Mouse (Mus musculus) thymus, adult 2 months (tissue): ENCODE measurements around the gene Cntn2.

Experiments used
- CTCF ChIP-seq: fragments of 200-500 bp; IDR thresholded peaks from 2 replicates; pipeline ENCODE4 v1.5.1; 2012; ENCODE audit warnings: mild to moderate bottlenecking, control low read depth, low read length, moderate library complexity, borderline replicate concordance; ENCODE audit not compliant: control insufficient read depth, poor library complexity, insufficient read depth; ENCODE audit errors: extremely low read depth
- POLR2A ChIP-seq: fragments of 200-500 bp; IDR thresholded peaks from 2 replicates; pipeline ENCODE4 v1.6.1; 2012; ENCODE audit warnings: mild to moderate bottlenecking, low read length, control low read depth, moderate library complexity; ENCODE audit not compliant: control insufficient read depth, poor library complexity, insufficient read depth; ENCODE audit errors: extremely low read depth

DNA sequence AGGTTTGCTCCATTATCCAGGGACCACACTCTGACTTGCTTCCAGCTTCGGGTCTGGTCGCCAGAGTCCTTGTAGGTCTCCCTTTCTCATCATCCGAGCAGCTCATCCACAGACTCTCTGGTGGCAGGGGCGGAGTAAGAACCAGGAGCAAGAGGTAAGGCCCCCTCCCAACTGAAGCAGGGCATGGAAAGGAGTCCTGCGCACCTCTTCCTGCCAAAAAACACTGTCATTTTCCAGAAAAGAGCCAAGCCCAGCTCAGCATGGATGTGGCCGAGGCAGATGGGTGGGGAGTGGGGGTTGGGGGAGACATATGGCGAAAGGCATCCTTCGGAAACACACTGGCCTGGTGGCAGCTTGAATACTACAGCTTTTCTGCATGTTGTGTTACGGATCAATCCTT, 26.5 kb upstream of the Cntn2 start:
- TF ChIP-seq CTCF (no peak), POLR2A (no peak)
